Mouse (Mus musculus): ENCODE results near the gene Exosc9. TPM values are rescaled to one million over a fixed set of nuclear protein-coding genes. Genes with fewer than 3 reads are reported as not detected.
A peak's percentile ranks its signal among the peaks of the same experiment; 100 is the strongest.

Gene Exosc9
- polyA plus RNA-seq, 1 experiment from 2014 or later: 41.0 TPM

DNA sequence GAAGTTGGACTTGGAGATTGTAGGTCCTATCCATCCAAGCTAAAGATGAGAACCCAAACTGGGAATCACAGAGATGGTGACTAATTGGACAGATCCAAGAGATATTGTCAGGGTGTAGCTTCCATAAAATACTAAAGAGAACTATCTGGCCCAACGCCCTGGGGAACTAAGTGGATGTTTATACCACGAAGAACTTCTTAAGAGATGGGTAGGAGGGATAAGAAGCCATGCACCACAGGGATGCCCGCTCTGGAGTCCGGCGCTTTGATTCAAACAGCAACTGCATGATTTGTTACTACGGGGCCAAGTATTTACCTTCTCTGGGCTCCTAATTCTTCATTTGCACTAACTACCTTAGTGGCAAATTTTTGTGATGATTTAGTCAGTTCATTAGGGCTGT is 60.3 kb downstream of the Exosc9 start:
- ATAC-seq: peak; percentile 11; the same call in 1 of the 2 replicates
- Histone ChIP-seq H3K27me3 (replicated peaks; ENCODE audit: control insufficient read depth, insufficient read depth, low read length) (no peaks in the 10 kb centered on the region), H3K9me3 (ENCODE audit: control insufficient read depth) (no peaks in the 10 kb centered on the region), H3K4me1 (replicated peaks; ENCODE audit: control insufficient read depth, insufficient read depth, low read length) (no peaks in the 10 kb centered on the region; the same call in 1 of the 2 replicates), H3K27ac (ENCODE audit: low read depth, low read length) (no peak overlapping the region), H3K36me3 (ENCODE audit: control insufficient read depth, insufficient read depth) (peaks cover 4% of the 10 kb centered on the region; the same call in 1 of the 2 replicates), H3K9ac (ENCODE audit: low read depth, low read length) (peak overlapping the region; percentile 67), H3K4me2 (replicated peaks; ENCODE audit: low read depth) (peak overlapping the region; percentile 91), H3K4me3 (ENCODE audit: low read depth, low read length) (peak overlapping the region; percentile 67)
- 5% methylated on average over 6 of the region's 6 CpGs for WGBS
- TF ChIP-seq CTCF (IDR thresholded peaks at IDR 0.05; ENCODE audit: low read depth): no peak

DNA sequence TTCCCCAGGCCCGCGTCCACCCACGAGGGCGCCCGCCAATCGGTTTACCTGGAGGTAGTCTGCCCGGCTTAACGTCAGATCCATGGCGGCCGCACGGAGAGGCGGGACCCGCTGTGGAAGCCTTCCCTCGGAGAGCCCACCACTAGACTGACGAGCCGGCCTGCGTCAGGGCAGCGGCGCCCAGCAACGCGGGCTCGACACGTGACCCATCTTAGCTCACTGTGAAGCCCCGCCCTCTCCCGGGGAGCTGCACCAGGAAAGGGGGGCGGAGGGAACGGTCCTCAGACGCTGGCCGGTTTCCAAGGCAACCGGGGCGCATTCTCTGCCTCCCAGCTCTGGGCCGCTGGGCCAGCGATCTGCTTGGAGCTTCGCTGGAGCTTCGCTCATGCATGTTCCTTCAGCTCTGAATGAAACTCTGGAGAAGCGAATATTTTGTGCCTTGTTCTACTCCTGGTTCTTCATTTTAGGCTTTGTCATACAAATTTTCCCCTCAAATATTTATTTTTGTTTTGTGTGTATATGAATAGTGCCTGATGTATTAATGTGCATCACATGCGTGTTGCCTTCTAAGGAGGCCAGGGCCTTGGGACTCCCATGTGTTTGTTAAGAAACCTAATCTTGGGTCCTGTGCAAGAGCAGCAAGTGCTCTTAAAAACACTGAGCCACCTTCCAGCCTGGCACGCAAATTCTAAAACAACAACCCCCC is 60.9 kb downstream of the Exosc9 start, which contains the start of gene Bbs7:
Gene Bbs7, minus strand, starts transcription at position 276 of the 706 bp plus-strand sequence.
- 4% methylated on average over 37 of the region's 38 CpGs for WGBS

DNA sequence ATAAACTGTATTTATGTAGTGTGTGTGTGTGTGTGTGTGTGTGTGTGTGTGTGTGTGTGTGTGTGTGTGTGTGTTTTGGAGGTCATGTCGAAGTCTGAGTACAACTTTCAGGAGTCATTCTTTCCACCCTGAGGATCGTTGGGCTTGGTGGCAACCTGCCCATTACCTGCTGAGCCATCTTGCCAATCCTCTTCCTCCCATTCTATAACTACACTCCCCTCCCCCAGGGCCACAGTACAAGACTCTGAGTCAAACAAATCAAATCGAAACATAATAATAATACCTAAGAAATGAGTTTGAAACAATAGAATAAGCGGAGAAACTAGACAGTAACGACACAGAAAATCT is 61.5 kb downstream of the Exosc9 start:
- WGBS: 68% methylated on average over 5 of the region's 5 CpGs

More for the DNA sequence above, 60.9 kb downstream of the Exosc9 start, which contains the start of gene Bbs7:
- Histone ChIP-seq H3K27me3 (replicated peaks; ENCODE audit: control insufficient read depth, insufficient read depth, low read length) (no peaks in the 10 kb centered on the region), H3K4me2 (replicated peaks; ENCODE audit: low read depth) (peak within 1 kb of the TSS; percentile 91), H3K4me1 (replicated peaks; ENCODE audit: control insufficient read depth, insufficient read depth, low read length) (no peaks in the 10 kb centered on the region; the same call in 1 of the 2 replicates), H3K4me3 (ENCODE audit: low read depth, low read length) (peak within 1 kb of the TSS; percentile 67), H3K27ac (ENCODE audit: low read depth, low read length) (no peak within 1 kb of the TSS), H3K36me3 (ENCODE audit: control insufficient read depth, insufficient read depth) (peaks cover 4% of the 10 kb centered on the region; the same call in 1 of the 2 replicates), H3K9me3 (ENCODE audit: control insufficient read depth) (no peaks in the 10 kb centered on the region), H3K9ac (ENCODE audit: low read depth, low read length) (peak within 1 kb of the TSS; percentile 67)
- no peak for TF ChIP-seq CTCF (IDR thresholded peaks at IDR 0.05; ENCODE audit: low read depth)
- ATAC-seq: peak; percentile 89

More for the DNA sequence above, 61.5 kb downstream of the Exosc9 start:
- no peak for ATAC-seq
- Histone ChIP-seq H3K27me3 (replicated peaks; ENCODE audit: control insufficient read depth, insufficient read depth, low read length) (no peaks in the 10 kb centered on the region), H3K27ac (ENCODE audit: low read depth, low read length) (no peak overlapping the region), H3K36me3 (ENCODE audit: control insufficient read depth, insufficient read depth) (no peaks in the 10 kb centered on the region; the same call in 1 of the 2 replicates), H3K9me3 (ENCODE audit: control insufficient read depth) (no peaks in the 10 kb centered on the region), H3K4me3 (ENCODE audit: low read depth, low read length) (no peak overlapping the region), H3K4me1 (replicated peaks; ENCODE audit: control insufficient read depth, insufficient read depth, low read length) (no peaks in the 10 kb centered on the region; the same call in 1 of the 2 replicates), H3K9ac (ENCODE audit: low read depth, low read length) (no peak overlapping the region), H3K4me2 (replicated peaks; ENCODE audit: low read depth) (peak overlapping the region; percentile 91)
- TF ChIP-seq CTCF (IDR thresholded peaks at IDR 0.05; ENCODE audit: low read depth): no peak

Other genes with a start within 250 kb of the Exosc9 start
- 177 and 184 TPM in 2 replicates for gene Anxa5, start 76.7 kb upstream of the Exosc9 start, polyA plus RNA-seq (2015; fragmentation: Nextera tagmentation; extraction: Ambion mirVana)
- gene 1810062G17Rik, start 76.7 kb upstream of the Exosc9 start, polyA plus RNA-seq (2015; fragmentation: Nextera tagmentation; extraction: Ambion mirVana): 2.8 and 3.3 TPM in 2 replicates
- 1.1 and 1.2 TPM in 2 replicates for gene Gm11549, start 30.8 kb upstream of the Exosc9 start, polyA plus RNA-seq (2015; fragmentation: Nextera tagmentation; extraction: Ambion mirVana)
- gene Ccna2, start 19.5 kb downstream of the Exosc9 start, polyA plus RNA-seq (2015; fragmentation: Nextera tagmentation; extraction: Ambion mirVana): 37.4 and 43.3 TPM in 2 replicates
- gene Bbs7, start 60.9 kb downstream of the Exosc9 start, polyA plus RNA-seq (2015; fragmentation: Nextera tagmentation; extraction: Ambion mirVana): 4.5 and 4.8 TPM in 2 replicates
- 4.1 and 6.5 TPM in 2 replicates for gene Trpc3, start 137.6 kb downstream of the Exosc9 start, polyA plus RNA-seq (2015; fragmentation: Nextera tagmentation; extraction: Ambion mirVana)

Data from intestine, postnatal 0 days (tissue).